Mouse (Mus musculus) G1E (cell line): ENCODE results near the gene Edn2.

Source experiments
- CTCF ChIP-seq: IDR thresholded peaks from 2 replicates; pipeline ENCODE4 v1.5.1; 2012; ENCODE audit warnings: low read depth, low read length, inconsistent platforms, mixed read lengths
- GATA1 ChIP-seq: IDR thresholded peaks from 2 replicates; pipeline ENCODE4 v1.6.1; 2012; ENCODE audit warnings: borderline replicate concordance, low read length, inconsistent platforms, mixed read lengths

- TF ChIP-seq CTCF (no peak), GATA1 (no peak)
Measured at GRCm38 (mm10) chr4:120145931-120146330, 15.1 kb upstream of the Edn2 start.
